Mouse (Mus musculus) C2C12 (cell line): ENCODE data around the gene Ptbp1.

Experiments
- CTCF ChIP-seq: IDR thresholded peaks from one replicate; pipeline ENCODE4 v1.5.1; 2011; ENCODE audit not compliant: control insufficient read depth, insufficient read depth, insufficient read length
- MAX ChIP-seq: IDR thresholded peaks from one replicate; pipeline ENCODE4 v1.6.1; 2011; ENCODE audit warnings: mild to moderate bottlenecking, control low read depth
- MYOD1 ChIP-seq: IDR thresholded peaks from one replicate; pipeline ENCODE4 v1.6.1; 2011; ENCODE audit warnings: low read depth; ENCODE audit not compliant: control insufficient read depth, insufficient read length
- MYOG ChIP-seq: IDR thresholded peaks from one replicate; pipeline ENCODE4 v1.6.1; 2011; ENCODE audit not compliant: control insufficient read depth, insufficient read length; ENCODE audit errors: extremely low read depth
- USF1 ChIP-seq: IDR thresholded peaks from one replicate; pipeline ENCODE4 v1.6.1; 2011; ENCODE audit warnings: low read depth, mild to moderate bottlenecking, control low read depth, moderate library complexity

DNA sequence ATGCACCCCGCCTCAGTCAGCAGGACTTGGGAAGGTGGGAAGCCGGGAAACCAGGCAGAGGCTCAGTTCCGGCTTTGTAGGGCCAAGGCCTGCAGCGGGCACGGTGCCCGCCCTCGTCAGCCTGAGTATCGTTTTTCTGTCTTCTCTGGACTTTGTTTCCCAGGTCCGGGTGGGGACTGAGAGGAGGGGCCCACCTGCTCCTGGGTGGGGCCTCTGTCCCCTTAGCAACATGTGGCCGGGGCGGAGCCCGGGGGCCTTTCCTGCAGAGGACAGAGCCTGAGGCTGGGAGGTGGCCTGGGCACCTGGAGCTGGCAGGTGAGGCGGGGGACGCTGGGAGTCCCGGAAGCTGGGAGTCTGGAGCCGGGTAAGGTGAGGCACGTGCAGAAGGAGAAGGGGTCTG is 31.9 kb upstream of the Ptbp1 start:
- no peak for TF ChIP-seq CTCF
- no peak for TF ChIP-seq USF1
- no peak for TF ChIP-seq MYOD1
- TF ChIP-seq MYOG: no peak
- TF ChIP-seq MAX: no peak
